In the genomic region with DNA sequence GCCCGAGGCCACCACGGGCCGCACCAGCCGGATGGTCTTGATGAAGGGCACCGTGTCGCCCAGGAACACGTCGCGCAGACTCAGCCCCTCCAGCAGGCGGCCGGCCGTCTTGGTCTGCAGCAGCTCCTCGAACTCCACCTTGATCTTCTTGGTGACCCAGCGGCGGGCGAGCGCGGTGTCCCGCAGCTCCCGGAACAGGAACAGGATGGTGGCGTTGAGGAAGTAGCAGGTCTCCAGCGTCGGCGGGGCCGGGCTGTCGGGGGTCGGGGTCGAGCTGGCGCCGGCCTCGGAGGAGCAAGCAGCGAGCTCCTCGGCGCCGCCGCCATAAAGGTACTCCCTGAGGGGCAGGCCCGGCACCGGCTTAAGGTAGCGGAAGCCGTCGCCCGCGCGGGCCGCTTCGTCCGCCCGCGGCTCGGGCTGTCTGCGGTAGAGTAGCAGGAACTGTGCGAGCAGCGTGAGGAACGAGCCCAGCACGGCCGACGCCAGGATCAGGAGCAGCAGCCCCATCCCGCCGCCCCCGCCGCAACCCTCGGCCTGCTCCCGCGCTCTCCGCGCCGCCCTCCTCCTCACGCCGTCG, we compare ENCODE assay signal across 8 mouse cellular contexts. TPM values are rescaled to one million over a fixed set of nuclear protein-coding genes. Genes with fewer than 3 reads are reported as not detected.
A peak's percentile ranks its signal among the peaks of the same experiment; 100 is the strongest.
DNase-seq lines count a peak whose midpoint lies in the region; ATAC-seq and TF ChIP-seq lines count a peak whose summit lies in the region.

No protein-coding gene starts in this region.

- H3K27me3 ChIP-seq in cerebellum, adult 2 months (ENCODE audit: control insufficient read depth, insufficient read depth, low read length): no peaks in the 10 kb centered on the region
- no peaks in the 10 kb centered on the region for H3K27me3 ChIP-seq in hindbrain, embryonic 14.5 days (ENCODE audit: control insufficient read depth, insufficient read depth, low read length)

- intact Hi-C loops in left cerebral cortex, postnatal 4 days (cut with DNase I): no loop called here

- no peaks in the 10 kb centered on the region; the same call in 1 of the 2 replicates for H3K4me1 ChIP-seq in cerebellum, adult 2 months (ENCODE audit: control insufficient read depth, insufficient read depth, low read length)
- peaks cover 33% of the 10 kb centered on the region for H3K4me1 ChIP-seq in hindbrain, embryonic 14.5 days (replicated peaks; ENCODE audit: control insufficient read depth, insufficient read depth, low read length)

- H3K36me3 ChIP-seq in hindbrain, embryonic 14.5 days (replicated peaks; ENCODE audit: control insufficient read depth, insufficient read depth): no peaks in the 10 kb centered on the region

- no peak for TF ChIP-seq POLR2A in cerebellum, adult 2 months (IDR thresholded peaks at IDR 0.05; ENCODE audit: borderline replicate concordance, insufficient read depth, low read length)

- peak overlapping the region; percentile 94 for H3K9ac ChIP-seq in hindbrain, embryonic 14.5 days

- ATAC-seq in hindbrain, embryonic 14.5 days (ENCODE audit: low FRiP score): peak; percentile 67; the same call in 1 of the 2 replicates
- ATAC-seq in megakaryocyte-erythroid progenitor cell, adult 5-6 weeks (replicated peaks; ENCODE audit: low FRiP score, low TSS enrichment, poor library complexity, severe bottlenecking): peak; percentile 43

- H3K4me2 ChIP-seq in hindbrain, embryonic 14.5 days (replicated peaks): peak overlapping the region; percentile 96

- no peaks in the 10 kb centered on the region for H3K9me3 ChIP-seq in hindbrain, embryonic 14.5 days (ENCODE audit: control insufficient read depth, low read length)

- H3K4me3 ChIP-seq in cerebellum, adult 2 months (replicated peaks; ENCODE audit: insufficient read depth, low read depth, low read length): peak overlapping the region; percentile 54
- peak overlapping the region; percentile 98 for H3K4me3 ChIP-seq in hindbrain, embryonic 14.5 days (replicated peaks; ENCODE audit: low read length)

- no peak for TF ChIP-seq CTCF in cerebellum, adult 2 months (IDR thresholded peaks at IDR 0.05; ENCODE audit: borderline replicate concordance, insufficient read depth, low read depth, low read length)

- under 1% methylated on average over 69 of the region's 70 CpGs for WGBS in cerebellum, adult 2 months
- WGBS in hindbrain, embryonic 14.5 days: under 1% methylated on average over 55 of the region's 70 CpGs

- peak; percentile 45 for DNase-seq in layer of hippocampus, adult 11-12 months (ENCODE audit: low spot score)
- DNase-seq in layer of hippocampus, adult 18-20 months (ENCODE audit: low spot score in 2 of 2): no peak
- DNase-seq in cerebellum, adult 2 months: peak in 1 of 2 experiments; percentile 62
- DNase-seq in gastrocnemius, adult 18-20 months (ENCODE audit: low spot score): peak; percentile 30
- no peak for DNase-seq in hindbrain, embryonic 14.5 days (ENCODE audit: low spot score)
- DNase-seq in left cerebral cortex, postnatal 4 days: peak; percentile 49
- DNase-seq in spleen, postnatal 10 days (ENCODE audit: low spot score in 2 of 2): peak; percentile 77 to 80

- peak overlapping the region; percentile 64; the same call in 1 of the 2 replicates for H3K27ac ChIP-seq in cerebellum, adult 2 months (ENCODE audit: insufficient read depth, low read length)
- H3K27ac ChIP-seq in hindbrain, embryonic 14.5 days: peak overlapping the region; percentile 95

RNA-seq across cellular contexts. Expression of gene Pdzd8, which starts 0.4 kb away (rescaled TPM):
- total RNA-seq in layer of hippocampus, adult 18-20 months (2021): 10 to 100 TPM; 49.7 to 52.6 TPM
- polyA plus RNA-seq in cerebellum, adult 2 months (2012; rRNA removed): 20.7 and 21.0 TPM in 2 replicates
- total RNA-seq in gastrocnemius, adult 18-20 months (2021): 10 to 100 TPM; 14.3 to 16.0 TPM
- polyA plus RNA-seq in hindbrain, embryonic 14.5 days (2014; fragmentation: Nextera tagmentation; extraction: Ambion mirVana): 17.5 and 18.6 TPM in 2 replicates
- total RNA-seq in left cerebral cortex, postnatal 4 days (2021): 10 to 100 TPM; 49.5 to 49.6 TPM
- 31.9 and 35.1 TPM in 2 replicates for total RNA-seq in megakaryocyte-erythroid progenitor cell, adult 5-6 weeks (2014; fragmentation: Nextera tagmentation)
- 35.5 and 41.3 TPM in 2 replicates for total RNA-seq in megakaryocyte-erythroid progenitor cell, adult 5-6 weeks (2017)

RNA-seq across cellular contexts. Expression of gene Rps12-ps3, which starts 23.1 kb away (rescaled TPM):
- total RNA-seq in layer of hippocampus, adult 18-20 months (2021): 100 to 1,000 TPM; 290 to 310 TPM
- polyA plus RNA-seq in cerebellum, adult 2 months (2012; rRNA removed): 71.7 and 84.0 TPM in 2 replicates
- 100 to 1,000 TPM; 290 to 384 TPM for total RNA-seq in gastrocnemius, adult 18-20 months (2021)
- 16.6 and 17.1 TPM in 2 replicates for polyA plus RNA-seq in hindbrain, embryonic 14.5 days (2014; fragmentation: Nextera tagmentation; extraction: Ambion mirVana)
- total RNA-seq in left cerebral cortex, postnatal 4 days (2021): 100 to 1,000 TPM; 506 to 561 TPM
- 403 and 406 TPM in 2 replicates for total RNA-seq in megakaryocyte-erythroid progenitor cell, adult 5-6 weeks (2014; fragmentation: Nextera tagmentation)
- 963 and 1,109 TPM in 2 replicates for total RNA-seq in megakaryocyte-erythroid progenitor cell, adult 5-6 weeks (2017)

Comparison
In these comparisons a context has a peak if more than half of its experiments do, and no peak if none do; other contexts are left out.
1. DNase-seq: peak in layer of hippocampus, adult 11-12 months (single experiment), gastrocnemius, adult 18-20 months (single experiment), left cerebral cortex, postnatal 4 days (single experiment) and spleen, postnatal 10 days (2 of 2); none in layer of hippocampus, adult 18-20 months (0 of 2) and hindbrain, embryonic 14.5 days (single experiment).